Mouse (Mus musculus) MEL (cell line): ENCODE measurements around the gene Pgpep1. TPM values are rescaled to one million over a fixed set of nuclear protein-coding genes. Genes with fewer than 3 reads are reported as not detected.

ENCODE experiments used
- DNase-seq: peaks from one replicate; pipeline ENCODE4 v3.0.0; 2011; ENCODE audit warnings: low read depth, low spot score
- H3K27ac ChIP-seq: 2 replicates; pipeline ENCODE4 v1.5.1; 2012; ENCODE audit warnings: low read depth, mild to moderate bottlenecking, control low read depth, low read length, moderate library complexity; ENCODE audit not compliant: control insufficient read depth
- H3K27me3 ChIP-seq, 2 experiments: fragments of 150-350 bp in 1 of 2; sonication (generic) in 1 of 2; 2 replicates each; pipeline ENCODE4 v1.6.1; 2012; ENCODE audit warnings: low read length in 2 of 2, mild to moderate bottlenecking in 2 of 2, improper control_type of control experiment in 1 of 2, moderate library complexity in 1 of 2; ENCODE audit not compliant: insufficient read depth in 2 of 2, control insufficient read depth in 1 of 2
- H3K36me3 ChIP-seq, 2 experiments: 2 replicates each; pipeline ENCODE4 v1.6.1; 2012 to 2014; ENCODE audit warnings: low read length in 2 of 2, improper control_type of control experiment in 1 of 2, inconsistent platforms in 1 of 2, mild to moderate bottlenecking in 1 of 2; ENCODE audit not compliant: insufficient read depth in 2 of 2, control insufficient read depth in 1 of 2
- H3K4me1 ChIP-seq, 2 experiments: fragments of 150-350 bp in 1 of 2; sonication (generic) in 1 of 2; 2 replicates each; pipeline ENCODE4 v1.6.1; 2012; ENCODE audit warnings: low read length in 2 of 2, improper control_type of control experiment in 1 of 2, mild to moderate bottlenecking in 1 of 2; ENCODE audit not compliant: insufficient read depth in 2 of 2, control insufficient read depth in 1 of 2
- H3K4me3 ChIP-seq, 2 experiments: fragments of 150-350 bp in 1 of 2; sonication (generic) in 1 of 2; 2 replicates each; pipeline ENCODE4 v1.5.1; 2012; ENCODE audit warnings: low read depth in 2 of 2, low read length in 2 of 2, mild to moderate bottlenecking in 2 of 2, moderate library complexity in 2 of 2, control low read depth in 1 of 2, improper control_type of control experiment in 1 of 2; ENCODE audit not compliant: control insufficient read depth in 1 of 2, insufficient read depth in 1 of 2
- H3K79me2 ChIP-seq: 2 replicates; pipeline ENCODE4 v1.6.1; 2012; ENCODE audit warnings: mild to moderate bottlenecking, low read length, moderate library complexity; ENCODE audit not compliant: control insufficient read depth, poor library complexity, insufficient read depth
- H3K9ac ChIP-seq: 2 replicates; pipeline ENCODE4 v1.6.1; 2012; ENCODE audit warnings: low read depth, mild to moderate bottlenecking, control low read depth, low read length, moderate library complexity; ENCODE audit not compliant: control insufficient read depth, poor library complexity, severe bottlenecking
- H3K9me3 ChIP-seq: fragments of 150-350 bp; sonication (generic); replicated peaks from 2 replicates; pipeline ENCODE4 v1.6.1; 2012; ENCODE audit warnings: mild to moderate bottlenecking, low read length, improper control_type of control experiment, moderate library complexity; ENCODE audit not compliant: insufficient read depth
- BHLHE40 ChIP-seq: IDR thresholded peaks from 2 replicates; pipeline ENCODE4 v1.6.1; 2012; ENCODE audit warnings: low read depth, mild to moderate bottlenecking, inconsistent platforms, low read length, improper control_type of control experiment, borderline replicate concordance
- CHD1 ChIP-seq: IDR thresholded peaks from 2 replicates; pipeline ENCODE4 v1.6.1; 2012; ENCODE audit warnings: low read depth, mild to moderate bottlenecking, inconsistent platforms, low read length, improper control_type of control experiment
- CHD2 ChIP-seq: IDR thresholded peaks from 2 replicates; pipeline ENCODE4 v1.6.1; 2011; ENCODE audit warnings: low read length, improper control_type of control experiment
- CTCF ChIP-seq, 3 experiments: IDR thresholded peaks in 2 of 3; conservative IDR thresholded peaks in 1 of 3; 2 replicates each; pipeline ENCODE4 v1.5.1; 2011 to 2012; ENCODE audit warnings: low read length in 3 of 3, low read depth in 2 of 3, mild to moderate bottlenecking in 2 of 3, improper control_type of control experiment in 1 of 3, inconsistent platforms in 1 of 3, mixed read lengths in 1 of 3, moderate library complexity in 1 of 3; ENCODE audit not compliant: control insufficient read depth in 1 of 3, insufficient read depth in 1 of 3, poor library complexity in 1 of 3, severe bottlenecking in 1 of 3
- ETS1 ChIP-seq: IDR thresholded peaks from 2 replicates; pipeline ENCODE4 v1.6.1; 2012; ENCODE audit warnings: low read depth, mild to moderate bottlenecking, inconsistent platforms, low read length, improper control_type of control experiment, moderate library complexity
- GABPA ChIP-seq: IDR thresholded peaks from 2 replicates; pipeline ENCODE4 v1.6.1; 2012; ENCODE audit warnings: low read depth, mild to moderate bottlenecking, inconsistent platforms, low read length, improper control_type of control experiment, moderate library complexity
- KAT2A ChIP-seq: conservative IDR thresholded peaks from 2 replicates; pipeline ENCODE4 v1.6.1; 2012; ENCODE audit warnings: low read depth, low read length, improper control_type of control experiment, inconsistent platforms
- MAFK ChIP-seq: IDR thresholded peaks from 2 replicates; pipeline ENCODE4 v1.6.1; 2011; ENCODE audit warnings: low read depth, mild to moderate bottlenecking, low read length, improper control_type of control experiment, borderline replicate concordance
- MEF2A ChIP-seq: IDR thresholded peaks from 2 replicates; pipeline ENCODE4 v1.6.1; 2014; ENCODE audit warnings: low read depth, mild to moderate bottlenecking, inconsistent platforms, low read length, improper control_type of control experiment; ENCODE audit not compliant: poor library complexity, insufficient replicate concordance, severe bottlenecking; ENCODE audit errors: extremely low read depth
- MYB ChIP-seq: IDR thresholded peaks from 2 replicates; pipeline ENCODE4 v1.6.1; 2011; ENCODE audit warnings: mild to moderate bottlenecking, low read depth, low read length, improper control_type of control experiment
- MYC ChIP-seq: IDR thresholded peaks from 2 replicates; pipeline ENCODE4 v1.6.1; 2011; ENCODE audit warnings: low read depth, mild to moderate bottlenecking, low read length, improper control_type of control experiment, moderate library complexity
- NELFE ChIP-seq: IDR thresholded peaks from 2 replicates; pipeline ENCODE4 v1.6.1; 2011; ENCODE audit warnings: low read depth, low read length, improper control_type of control experiment
- POLR2A ChIP-seq, 2 experiments: IDR thresholded peaks; 2 replicates each; pipeline ENCODE4 v1.6.1; 2011 to 2012; ENCODE audit warnings: low read length in 2 of 2, mild to moderate bottlenecking in 2 of 2, control low read depth in 1 of 2, improper control_type of control experiment in 1 of 2, low read depth in 1 of 2, moderate library complexity in 1 of 2; ENCODE audit not compliant: control insufficient read depth in 1 of 2, insufficient read depth in 1 of 2, poor library complexity in 1 of 2
- POLR2AphosphoS2 ChIP-seq: IDR thresholded peaks from 2 replicates; pipeline ENCODE4 v1.6.1; 2011; ENCODE audit warnings: low read length, improper control_type of control experiment
- POLR2AphosphoS5 ChIP-seq: IDR thresholded peaks from 2 replicates; pipeline ENCODE4 v1.6.1; 2012; ENCODE audit warnings: low read depth, borderline replicate concordance, mild to moderate bottlenecking, inconsistent platforms, low read length, moderate library complexity, mixed read lengths
- RCOR1 ChIP-seq: IDR thresholded peaks from 2 replicates; pipeline ENCODE4 v1.6.1; 2012; ENCODE audit warnings: low read depth, mild to moderate bottlenecking, inconsistent platforms, low read length, improper control_type of control experiment
- SIN3A ChIP-seq: IDR thresholded peaks from 2 replicates; pipeline ENCODE4 v1.6.1; 2012; ENCODE audit warnings: low read length, improper control_type of control experiment, inconsistent platforms
- SMC3 ChIP-seq: IDR thresholded peaks from 2 replicates; pipeline ENCODE4 v1.6.1; 2011; ENCODE audit warnings: low read depth, low read length, improper control_type of control experiment
- TAL1 ChIP-seq: IDR thresholded peaks from 2 replicates; pipeline ENCODE4 v1.6.1; 2012; ENCODE audit warnings: mild to moderate bottlenecking, inconsistent platforms, low read length, moderate library complexity, mixed read lengths
- ZC3H11A ChIP-seq: IDR thresholded peaks from 2 replicates; pipeline ENCODE4 v1.6.1; 2012; ENCODE audit warnings: low read depth, mild to moderate bottlenecking, inconsistent platforms, low read length, improper control_type of control experiment
- ZNF384 ChIP-seq: IDR thresholded peaks from 2 replicates; pipeline ENCODE4 v1.6.1; 2012; ENCODE audit warnings: low read depth, mild to moderate bottlenecking, inconsistent platforms, low read length, improper control_type of control experiment
- polyA plus RNA-seq, 2 experiments: library from polyadenylated mRNA; stranded (reverse) in 1 of 2; unstranded in 1 of 2; fragments of >175 nt in 1 of 2; fragments of >200 nt in 1 of 2; gene quantifications; 2 replicates each; pipeline versions ENCODE4 v1.2.1 to v1.2.4; 2012; ENCODE audit warnings: low replicate concordance in 2 of 2, low read depth in 1 of 2; ENCODE audit not compliant: insufficient read length in 2 of 2, insufficient read depth in 1 of 2, missing spikeins in 1 of 2
- total RNA-seq: library from RNA; depleted of rRNA; stranded (reverse); fragments of 300-350 nt; gene quantifications from 2 replicates; pipeline ENCODE4 v1.2.3, GENCODE M21; 2012

The Pgpep1 gene
- total and polyA plus RNA-seq, 3 experiments: 12.6 to 19.5 TPM; not detected in 1

DNA sequence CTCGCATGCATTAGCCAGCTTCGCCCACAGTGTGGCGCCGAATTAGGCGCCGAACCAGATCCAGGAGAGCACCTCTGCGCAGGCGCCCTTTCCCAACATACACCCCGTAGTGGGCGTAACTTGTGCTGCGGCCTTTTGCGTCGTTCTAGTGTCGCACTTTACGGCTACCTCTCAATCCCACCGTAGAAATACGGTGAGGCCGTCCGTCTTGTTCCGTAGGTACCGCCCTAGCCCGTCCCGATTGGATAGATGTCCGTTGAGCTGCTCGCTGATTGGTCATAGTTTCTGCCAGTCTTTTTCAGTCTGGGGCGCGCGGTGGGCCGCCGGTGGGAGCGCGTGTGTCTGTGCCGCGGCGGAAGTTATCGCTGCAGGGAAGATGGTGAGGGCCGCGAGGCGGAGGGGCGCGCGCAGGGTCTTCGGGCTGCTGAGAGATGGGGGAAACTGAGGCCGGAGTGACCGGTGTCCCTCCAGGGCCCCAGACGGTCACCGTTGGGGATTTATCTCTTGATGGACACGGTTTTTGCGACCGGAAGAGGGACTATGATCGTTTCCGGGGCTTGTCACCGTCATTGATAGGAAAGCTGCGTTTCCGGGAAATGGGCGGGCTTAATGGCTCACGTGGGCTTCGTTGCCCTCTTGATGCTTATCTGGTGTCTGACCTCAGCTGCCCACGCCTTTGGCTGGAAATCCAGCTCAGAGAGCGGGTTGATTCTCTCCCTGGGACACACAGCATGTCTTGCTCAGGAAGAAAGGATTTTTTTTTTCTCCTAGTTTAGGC lies 13.1 kb upstream of the Pgpep1 start, which contains the start of gene Lsm4 (continued):
- TF ChIP-seq SMC3: peak; percentile 75
- no peak for TF ChIP-seq ZC3H11A
- peak; percentile 70 for TF ChIP-seq NELFE
- TF ChIP-seq CHD1: no peak

DNA sequence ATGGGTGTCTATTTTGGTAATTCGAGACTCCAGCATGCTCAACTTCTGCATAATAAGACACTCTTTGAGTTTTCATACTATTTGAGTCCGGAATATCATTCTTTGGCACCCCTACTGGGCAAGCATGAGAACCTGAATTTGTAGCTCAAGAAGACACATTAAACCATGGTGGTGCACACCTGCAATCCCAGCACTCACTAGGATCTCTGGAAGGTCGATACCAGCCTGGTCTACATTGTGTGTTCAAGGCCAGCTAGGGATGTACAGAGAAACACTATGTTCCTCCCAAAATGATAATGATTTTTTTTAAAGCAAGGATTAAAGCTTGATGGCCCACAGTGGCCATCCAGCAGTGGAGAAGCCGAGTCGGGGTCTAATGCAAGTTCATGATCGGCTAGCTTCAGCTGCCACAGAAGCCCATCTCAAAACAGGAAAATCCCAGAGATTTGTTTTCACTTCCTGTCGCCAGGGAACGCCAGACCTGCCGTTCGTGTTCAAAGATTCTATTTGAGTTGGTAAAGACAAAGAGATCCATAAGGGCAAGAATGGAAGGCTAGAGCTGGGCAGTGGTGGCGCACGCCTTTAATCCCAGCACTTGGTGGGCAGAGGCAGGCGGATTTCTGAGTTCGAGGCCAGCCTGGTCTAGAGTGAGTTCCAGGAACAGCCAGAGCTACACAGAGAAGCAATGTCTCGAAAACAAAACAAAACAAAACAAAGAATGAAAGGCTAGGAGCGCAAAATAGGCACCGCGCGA lies 12.3 kb upstream of the Pgpep1 start:
- Histone ChIP-seq H3K9me3 (no peaks in the 10 kb centered on the region), H3K27ac (peak overlapping the region; percentile 76), H3K9ac (peak overlapping the region; percentile 75), H3K36me3 (peaks cover 0 to 20% of the 10 kb centered on the region in 2 experiments; a peak in 2 of 4 replicates), H3K79me2 (peaks cover 22% of the 10 kb centered on the region), H3K27me3 (no peaks in the 10 kb centered on the region), H3K4me1 (peaks cover 5 to 21% of the 10 kb centered on the region in 2 experiments; a peak in 3 of 4 replicates), H3K4me3 (peak overlapping the region; percentile 64 to 67)
- DNase-seq: peak; percentile 65
- TF ChIP-seq MYB: no peak
- no peak for TF ChIP-seq RCOR1
- peak in 1 of 3 experiments; percentile 25; a peak in 1 of 6 replicates for TF ChIP-seq CTCF (IDR thresholded peaks at IDR 0.05 in 2 of 3, conservative IDR thresholded peaks at IDR 0.05 in 1 of 3; ENCODE audit: control insufficient read depth in 1 of 3, insufficient read depth in 1 of 3, low read depth in 2 of 3, low read length in 3 of 3, poor library complexity in 1 of 3, severe bottlenecking in 1 of 3)
- peak; percentile 1; the same call in 1 of the 2 replicates for TF ChIP-seq SIN3A
- TF ChIP-seq, all 39 proteins: peak for 2

- H3K79me2 ChIP-seq: peaks cover 22% of the 10 kb centered on the region
- peaks cover 0 to 20% of the 10 kb centered on the region in 2 experiments; a peak in 2 of 4 replicates for H3K36me3 ChIP-seq
- H3K4me3 ChIP-seq: peak overlapping the region in 1 of 2 experiments; percentile 2; a peak in 1 of 4 replicates
- TF ChIP-seq GABPA (no peak), POLR2AphosphoS2 (no peak), ZNF384 (no peak), KAT2A (no peak), POLR2A (IDR thresholded peaks at IDR 0.05; ENCODE audit: control insufficient read depth in 1 of 2, insufficient read depth in 1 of 2, low read depth in 1 of 2, low read length in 2 of 2, poor library complexity in 1 of 2) (no peak), ETS1 (no peak), SMC3 (no peak), CTCF (IDR thresholded peaks at IDR 0.05 in 2 of 3, conservative IDR thresholded peaks at IDR 0.05 in 1 of 3; ENCODE audit: control insufficient read depth in 1 of 3, insufficient read depth in 1 of 3, low read depth in 2 of 3, low read length in 3 of 3, poor library complexity in 1 of 3, severe bottlenecking in 1 of 3) (no peak), MEF2A (no peak), CHD2 (no peak), MYB (no peak), POLR2AphosphoS5 (no peak), SIN3A (no peak), ZC3H11A (no peak), NELFE (no peak), MAFK (no peak), BHLHE40 (no peak), MYC (no peak), TAL1 (no peak)
- TF ChIP-seq, all 39 proteins: peak for 0
- H3K4me1 ChIP-seq: peaks cover 5 to 21% of the 10 kb centered on the region in 2 experiments; a peak in 3 of 4 replicates
- H3K9me3 ChIP-seq: no peaks in the 10 kb centered on the region
- H3K27me3 ChIP-seq: no peaks in the 10 kb centered on the region
- H3K9ac ChIP-seq: no peak overlapping the region
- H3K27ac ChIP-seq: no peak overlapping the region
- DNase-seq: no peak
Measured at GRCm38 (mm10) chr8:70671615-70672324, 11.6 kb upstream of the Pgpep1 start.
